Mouse (Mus musculus) erythroblast, embryonic 14.5 days (primary cell): ENCODE measurements around the gene Map4k5.

Experiments
- GATA1 ChIP-seq: IDR thresholded peaks from 2 replicates; pipeline ENCODE4 v1.6.1; 2012; ENCODE audit warnings: low read length, inconsistent platforms, mixed read lengths
- TAL1 ChIP-seq: IDR thresholded peaks from 3 replicates; pipeline ENCODE4 v1.6.1; 2012; ENCODE audit warnings: low read length, inconsistent platforms, mixed read lengths

DNA sequence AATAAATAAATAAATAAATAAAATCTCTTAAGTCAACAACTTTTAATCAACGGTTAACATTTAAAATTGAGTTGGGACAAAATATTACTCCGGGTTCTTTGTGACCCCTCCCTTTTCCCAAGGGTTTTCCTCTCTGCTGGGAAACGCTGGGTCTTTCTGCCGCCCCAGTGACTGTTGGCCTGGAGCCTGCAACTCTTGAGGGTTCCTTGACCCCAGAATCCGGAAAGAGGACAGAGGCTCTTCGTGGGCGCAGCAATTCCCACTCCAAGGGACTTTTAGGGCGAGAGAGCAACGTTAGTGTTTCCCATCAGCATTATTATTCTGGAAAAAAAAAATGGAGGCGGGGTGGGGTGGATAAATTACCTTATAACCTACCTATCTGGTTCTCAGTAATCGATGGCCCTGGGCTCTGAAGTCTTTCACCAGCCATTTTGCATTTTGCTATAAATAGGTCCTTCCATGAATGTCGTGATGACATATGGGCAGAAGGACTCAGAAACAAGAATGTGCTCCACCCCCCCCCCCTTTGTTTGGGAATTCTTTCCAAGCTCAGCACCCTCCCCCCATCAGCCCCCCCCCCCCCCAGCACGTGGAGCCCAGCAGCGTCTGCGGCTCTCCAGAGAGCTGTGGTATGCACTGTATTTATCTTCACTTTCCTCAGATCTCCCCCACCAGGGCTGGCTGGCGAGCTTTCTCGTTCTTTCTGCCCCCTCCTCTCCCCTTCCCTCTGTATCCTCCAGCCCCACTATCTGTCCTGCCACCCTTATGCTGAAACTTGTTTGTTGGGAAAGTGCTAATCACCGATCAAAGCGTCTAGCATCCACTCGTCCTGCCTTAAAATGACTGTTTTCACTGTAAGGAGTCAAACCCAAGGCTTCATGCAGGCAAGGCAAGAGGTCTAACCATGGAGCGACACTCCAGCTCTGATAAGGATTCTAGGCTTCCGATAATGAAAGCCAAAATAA lies 134.5 kb downstream of the Map4k5 start:
- TF ChIP-seq GATA1 = peak; percentile 65
- TF ChIP-seq TAL1 = no peak
